Mouse (Mus musculus): Measurements from ENCODE around the gene Pcare.

Gene Pcare

DNA sequence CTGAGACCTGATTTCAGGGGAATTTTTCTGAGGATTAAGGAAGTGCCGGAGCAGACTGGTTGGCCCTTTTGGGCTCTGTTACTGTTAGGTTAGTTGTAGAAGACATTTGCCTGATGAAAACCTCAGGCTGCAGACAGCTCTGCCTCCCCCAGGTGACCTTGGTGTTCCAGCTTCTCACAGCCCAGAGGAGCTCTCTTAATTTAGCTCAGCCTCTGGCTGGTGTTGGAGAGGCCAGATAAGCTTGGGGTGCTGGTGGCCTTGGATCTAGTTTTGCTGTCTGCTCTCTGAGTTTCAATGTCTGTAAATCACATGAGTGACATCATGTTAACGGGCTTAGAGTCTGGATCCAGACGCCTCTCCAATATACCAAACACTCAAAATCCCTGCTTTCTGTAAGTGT, 31.7 kb downstream of the Pcare start:
- no peak for DNase-seq (ENCODE audit: low read depth)

DNA sequence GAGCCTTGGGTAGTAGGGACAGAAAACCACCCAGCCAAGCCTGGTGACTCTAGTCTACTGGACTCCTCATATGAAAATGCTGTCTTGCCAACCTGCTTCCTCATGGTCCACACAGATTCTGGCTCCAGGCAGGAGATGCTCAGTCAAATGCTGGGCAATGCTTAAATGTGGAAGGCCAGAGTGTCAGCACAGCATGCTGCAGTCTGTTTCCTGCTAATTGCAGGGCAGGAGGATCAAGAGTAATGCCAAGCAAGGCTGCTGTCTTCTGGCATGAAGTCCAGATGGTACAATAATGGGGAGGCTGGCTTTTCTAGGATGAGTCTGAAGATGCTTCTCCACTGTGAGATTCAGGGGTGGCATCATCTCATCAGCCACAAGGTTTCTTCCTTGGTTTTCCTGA, 32.3 kb downstream of the Pcare start:
- no peak for DNase-seq (ENCODE audit: low read depth)

DNA sequence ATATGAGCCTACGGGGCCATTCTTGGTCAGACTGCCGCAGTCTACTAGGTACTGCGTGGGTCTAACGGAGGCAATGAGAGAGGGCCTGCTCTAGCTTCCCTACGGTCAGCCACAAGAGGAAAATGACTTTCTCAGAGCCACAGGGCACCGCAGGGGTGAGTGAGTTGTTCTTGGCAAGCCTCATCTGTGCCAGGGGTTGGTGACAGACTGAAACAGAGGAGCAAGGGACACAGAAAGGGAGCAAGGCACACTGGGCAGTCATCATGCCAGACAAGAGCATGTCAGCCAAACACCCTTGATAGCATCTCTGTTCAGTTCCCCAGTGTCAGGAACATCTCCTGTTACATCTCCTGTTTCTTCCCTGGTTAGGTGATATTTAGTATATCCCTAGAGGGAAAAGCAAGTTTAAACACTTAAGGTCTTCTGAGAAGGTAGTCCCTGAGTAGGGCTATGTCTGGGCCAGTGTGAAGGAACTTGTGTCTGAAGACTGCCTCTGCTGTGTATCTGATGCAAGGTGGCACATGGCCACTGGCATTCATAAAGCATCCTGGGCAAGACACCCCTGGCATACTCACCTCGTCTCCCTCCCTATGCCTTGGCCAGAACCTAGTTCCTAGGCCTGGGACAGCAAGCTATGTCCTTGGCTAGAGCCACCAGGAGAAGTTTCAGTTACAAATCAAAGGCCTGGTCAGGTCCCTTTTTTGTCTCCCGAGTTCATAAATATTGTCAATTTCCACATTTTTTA, 34.6 kb downstream of the Pcare start:
- no peak for DNase-seq (ENCODE audit: low read depth)

- no peak for DNase-seq (ENCODE audit: low read depth)
Measured at GRCm38 (mm10) chr17:71715034-71715433, 37.7 kb downstream of the Pcare start.

DNA sequence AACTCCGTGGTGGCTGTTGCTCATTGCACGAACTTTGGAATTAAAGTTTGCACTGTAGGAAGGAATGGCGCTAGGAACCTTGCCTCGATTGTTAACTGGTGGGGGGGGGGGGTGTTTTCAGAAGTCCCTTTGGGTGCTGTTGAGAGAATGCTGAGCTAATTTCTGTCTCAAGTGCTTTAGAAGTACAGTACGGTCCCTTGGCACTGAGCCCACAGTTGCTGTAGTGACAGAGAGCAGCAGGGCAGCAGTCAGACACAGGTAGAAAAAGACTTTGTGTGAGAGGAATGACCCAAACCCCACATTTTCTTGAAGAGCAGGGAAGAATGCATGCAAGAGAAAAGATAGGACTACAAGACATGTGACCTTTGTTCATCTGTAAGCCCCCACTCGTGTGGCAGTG, 40.4 kb downstream of the Pcare start:
- no peak for DNase-seq (ENCODE audit: low read depth)

- DNase-seq (ENCODE audit: low read depth), result no peak
Measured at GRCm38 (mm10) chr17:71707715-71708114, 45.0 kb downstream of the Pcare start.

- no peak for DNase-seq (ENCODE audit: low read depth)
Measured at GRCm38 (mm10) chr17:71705550-71706480, 46.9 kb downstream of the Pcare start.

DNA sequence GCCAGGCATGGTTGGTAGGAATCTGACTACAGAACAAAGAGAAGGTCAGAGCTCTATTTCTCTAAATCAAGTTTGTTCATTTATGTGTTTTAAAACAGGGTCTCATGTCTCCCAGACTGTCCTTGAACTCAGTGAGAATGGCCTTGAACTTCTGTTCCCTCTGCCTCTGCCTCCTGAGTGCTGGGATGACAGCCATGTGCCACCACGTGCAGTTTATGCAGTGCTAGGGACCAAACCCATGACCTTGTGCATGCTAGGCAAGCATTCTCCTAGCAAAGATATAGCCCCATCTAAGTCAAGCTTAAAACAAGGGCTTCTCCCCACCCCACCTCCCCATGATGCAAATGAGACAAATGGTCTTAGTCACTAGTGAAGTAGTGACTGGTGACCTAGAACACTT, 47.6 kb downstream of the Pcare start:
- DNase-seq (ENCODE audit: low read depth), result no peak

DNA sequence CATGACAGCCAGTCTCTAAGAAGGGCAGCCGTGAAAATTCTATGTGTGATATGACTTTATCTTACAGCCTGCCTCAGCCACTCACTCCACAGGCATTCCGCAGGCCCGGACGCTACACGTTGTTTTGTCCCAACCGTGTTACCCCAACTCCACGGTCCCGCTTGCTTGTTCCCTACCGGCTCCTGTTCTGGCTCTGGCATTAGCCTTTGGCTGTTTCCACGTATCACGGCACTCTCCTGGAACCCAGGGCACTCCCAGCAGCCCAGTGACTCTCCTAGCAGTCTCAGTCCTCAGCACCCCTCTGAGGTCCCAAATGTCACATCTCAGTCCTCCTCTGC, 54.1 kb downstream of the Pcare start:
- no peak for DNase-seq (ENCODE audit: low read depth)

DNA sequence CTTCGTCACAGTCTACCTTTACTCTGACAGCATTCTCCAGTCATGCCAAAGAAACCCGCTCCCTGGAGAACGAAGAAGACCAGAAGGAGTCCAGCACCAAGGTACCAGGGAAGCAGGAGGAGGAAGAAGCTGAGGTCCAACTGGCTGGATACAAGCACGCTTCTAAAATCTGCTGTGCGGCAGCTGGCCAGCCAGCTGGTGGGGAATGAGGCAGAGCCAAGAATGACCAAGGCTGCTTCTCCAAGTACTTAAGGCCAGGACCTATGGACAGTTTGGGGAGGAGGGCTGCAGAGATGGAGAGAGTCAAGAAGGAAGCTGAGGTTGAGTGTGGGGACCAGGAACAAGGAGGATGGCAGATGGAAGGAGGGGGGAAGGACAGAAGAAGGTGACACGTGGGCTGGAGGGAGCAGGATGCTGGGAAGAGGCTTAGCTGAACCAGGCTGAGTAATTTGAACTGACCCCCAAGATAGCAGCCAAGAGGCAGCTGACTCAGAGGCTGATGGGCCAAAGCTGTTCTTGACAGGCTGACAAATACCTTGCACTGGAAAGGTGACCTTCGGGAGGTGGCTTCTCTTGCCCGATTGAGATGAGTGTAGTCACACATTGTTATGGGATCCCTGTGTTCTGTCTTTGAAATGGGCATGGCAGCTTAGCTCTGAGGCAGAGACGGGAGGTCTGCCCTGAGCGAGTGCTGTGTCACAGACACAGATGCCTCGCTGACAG, 54.6 kb downstream of the Pcare start:
- DNase-seq (ENCODE audit: low read depth), result no peak

DNA sequence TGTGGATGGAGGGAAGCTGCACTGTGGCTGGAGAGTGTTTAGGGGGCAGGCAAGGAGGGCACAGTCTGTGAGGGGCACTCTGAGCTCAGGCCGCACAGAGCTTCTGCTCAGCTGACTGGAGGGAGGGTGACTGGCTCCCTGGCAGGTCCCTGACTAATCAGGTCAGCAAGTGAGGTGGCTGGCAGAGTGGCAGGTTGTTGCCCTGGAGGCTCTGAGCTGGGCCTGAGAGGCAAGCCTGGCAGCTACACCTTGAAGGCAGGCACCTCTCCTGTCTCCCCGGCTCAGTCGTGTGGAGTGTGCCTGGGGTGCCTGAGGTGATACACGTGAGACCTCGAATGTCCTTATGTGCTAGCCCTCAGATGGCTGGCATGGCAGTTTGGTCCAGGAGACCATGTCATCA, 56.3 kb downstream of the Pcare start:
- no peak for DNase-seq (ENCODE audit: low read depth)

DNA sequence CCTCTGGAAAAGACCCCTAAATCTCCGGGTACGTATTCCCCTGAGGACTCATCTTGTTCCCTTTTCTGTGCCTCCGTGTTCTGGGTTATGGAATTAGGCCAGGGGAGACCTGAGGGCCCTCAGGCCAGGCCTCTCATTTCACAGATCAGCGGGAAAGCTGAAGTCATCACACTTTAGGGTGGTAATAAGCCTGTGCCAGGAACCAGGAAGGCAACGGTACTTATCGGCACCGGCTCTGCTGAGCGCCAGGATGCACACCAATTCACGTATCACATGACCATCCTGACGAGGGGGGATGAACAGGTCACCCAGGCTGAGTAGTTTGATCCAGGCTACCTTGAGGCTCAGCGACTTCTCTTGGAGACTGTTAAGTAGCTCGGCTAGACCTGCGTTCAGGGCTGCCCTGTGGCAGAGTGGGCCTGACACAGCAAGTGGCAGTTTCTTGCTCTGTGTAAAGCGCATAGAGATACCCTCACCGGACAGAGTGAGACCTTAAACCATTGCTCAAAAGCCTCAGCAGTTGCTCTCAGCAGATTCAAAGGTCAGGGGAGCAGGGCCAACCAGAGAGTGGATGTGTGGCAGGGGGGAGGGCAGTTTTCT, 56.9 kb downstream of the Pcare start:
- DNase-seq (ENCODE audit: low read depth), result no peak

GRCm38 (mm10) chr17:71695151-71695550, 57.5 kb downstream of the Pcare start:
- no peak for DNase-seq (ENCODE audit: low read depth)

GRCm38 (mm10) chr17:71693780-71694179, 58.9 kb downstream of the Pcare start:
- DNase-seq (ENCODE audit: low read depth), result no peak
